Mouse (Mus musculus) stomach, postnatal 0 days (tissue): ENCODE measurements around the gene Luzp2. TPM values are rescaled to one million over a fixed set of nuclear protein-coding genes. Genes with fewer than 3 reads are reported as not detected.

Experiments used
- ATAC-seq: fragments of 200-750 bp; cut with Nextera tagmentation; 2 replicates; pipeline ENCODE4 v1.8.0; 2017; ENCODE audit not compliant: low FRiP score, low TSS enrichment
- DNase-seq: peaks from one replicate; pipeline ENCODE4 v3.0.0-alpha.2; 2016; ENCODE audit warnings: low spot score
- H3K27ac ChIP-seq: fragments of 300-500 bp; sonication (generic); replicated peaks from 2 replicates; pipeline ENCODE4 v1.5.1; 2014; ENCODE audit warnings: mild to moderate bottlenecking, control low read depth
- H3K27me3 ChIP-seq: fragments of 300-500 bp; sonication (generic); 2 replicates; pipeline ENCODE4 v1.6.1; 2014; ENCODE audit warnings: low read length; ENCODE audit not compliant: control insufficient read depth, insufficient read depth
- H3K36me3 ChIP-seq: fragments of 300-500 bp; sonication (generic); 2 replicates; pipeline ENCODE4 v1.6.1; 2014; ENCODE audit warnings: low read length, mixed read lengths; ENCODE audit not compliant: control insufficient read depth, insufficient read depth
- H3K4me1 ChIP-seq: fragments of 300-500 bp; sonication (generic); replicated peaks from 2 replicates; pipeline ENCODE4 v1.6.1; 2014; ENCODE audit warnings: antibody characterized with exemption; ENCODE audit not compliant: control insufficient read depth, insufficient read depth
- H3K4me2 ChIP-seq: fragments of 300-500 bp; sonication (generic); replicated peaks from 2 replicates; pipeline ENCODE4 v1.6.1; 2014; ENCODE audit warnings: low read depth, mild to moderate bottlenecking, control low read depth, moderate library complexity
- H3K4me3 ChIP-seq: fragments of 300-500 bp; sonication (generic); 2 replicates; pipeline ENCODE4 v1.5.1; 2014; ENCODE audit warnings: low read depth, low read length, control low read depth
- H3K9ac ChIP-seq: fragments of 300-500 bp; sonication (generic); 2 replicates; pipeline ENCODE4 v1.6.1; 2014; ENCODE audit warnings: mild to moderate bottlenecking, low read length, control low read depth, mixed read lengths
- H3K9me3 ChIP-seq: fragments of 300-500 bp; sonication (generic); 2 replicates; pipeline ENCODE4 v1.6.1; 2016; ENCODE audit warnings: low read length; ENCODE audit not compliant: control insufficient read depth
- CTCF ChIP-seq: IDR thresholded peaks from 2 replicates; pipeline ENCODE4 v1.5.1; 2016; ENCODE audit warnings: antibody characterized with exemption, low read depth, mild to moderate bottlenecking, moderate library complexity
- EP300 ChIP-seq: optimal IDR thresholded peaks from 2 replicates; pipeline ENCODE3; 2016; ENCODE audit warnings: antibody characterized with exemption
- WGBS: fragments of 180-500 bp; shearing (Covaris S2); extraction: QIAGEN DNeasy Blood & Tissue Kit; methylation state at CpG from one replicate; pipeline ENCODE4 v1.1.7; 2014; 5-methylcytosine and 5-hydroxymethylcytosine counted together
- polyA plus RNA-seq: library from polyadenylated mRNA; unstranded; fragments of >200 nt; fragmentation: Nextera tagmentation; extraction: Ambion mirVana; gene quantifications from 2 replicates; pipeline ENCODE4 v1.2.1, GENCODE M21; 2015

Gene Luzp2
- polyA plus RNA-seq, 1 experiment from 2014 or later: 0.35 TPM

DNA sequence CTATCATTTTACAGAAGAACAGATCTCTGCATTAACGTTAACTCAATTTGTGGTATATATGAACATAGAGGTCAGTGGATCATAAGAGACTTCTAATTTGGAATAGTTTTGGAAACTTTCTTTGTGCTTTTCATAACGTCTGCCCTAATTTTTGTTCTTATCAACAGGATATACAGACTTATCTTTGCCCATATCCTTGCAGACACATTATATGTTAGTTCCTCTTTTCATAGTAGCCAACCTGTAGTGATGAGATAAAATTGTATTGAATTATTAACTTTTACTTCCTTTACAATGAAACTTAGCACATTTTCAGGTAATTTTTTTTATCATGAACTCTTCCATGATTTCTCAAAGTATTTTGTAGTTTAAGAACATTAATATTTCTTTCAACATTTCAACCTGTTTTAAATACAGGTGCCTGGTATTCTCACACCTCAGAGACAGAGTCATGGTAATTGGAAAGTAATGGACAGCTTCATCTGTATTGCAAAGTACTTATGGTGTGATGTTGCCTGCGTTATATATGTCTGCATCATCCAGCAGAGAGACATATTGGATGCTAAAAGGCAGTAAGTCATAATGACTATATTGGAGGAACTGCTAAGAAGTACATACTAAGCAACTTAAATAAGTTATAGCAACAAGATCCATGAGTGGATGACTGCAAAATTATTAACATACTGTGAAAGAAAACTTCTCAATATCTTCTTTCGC lies 43.8 kb downstream of the Luzp2 start:
- 78% methylated on average over 4 of the region's 4 CpGs for WGBS
- no peaks in the 10 kb centered on the region for H3K36me3 ChIP-seq
- H3K9me3 ChIP-seq: no peaks in the 10 kb centered on the region
- TF ChIP-seq EP300 (no peak), CTCF (no peak)
- H3K27me3 ChIP-seq: no peaks in the 10 kb centered on the region
- H3K9ac ChIP-seq: no peak overlapping the region
- no peaks in the 10 kb centered on the region for H3K4me1 ChIP-seq
- no peak overlapping the region for H3K4me2 ChIP-seq
- ATAC-seq (no peak), DNase-seq (no peak)
- no peak overlapping the region for H3K4me3 ChIP-seq
- H3K27ac ChIP-seq: no peak overlapping the region

DNA sequence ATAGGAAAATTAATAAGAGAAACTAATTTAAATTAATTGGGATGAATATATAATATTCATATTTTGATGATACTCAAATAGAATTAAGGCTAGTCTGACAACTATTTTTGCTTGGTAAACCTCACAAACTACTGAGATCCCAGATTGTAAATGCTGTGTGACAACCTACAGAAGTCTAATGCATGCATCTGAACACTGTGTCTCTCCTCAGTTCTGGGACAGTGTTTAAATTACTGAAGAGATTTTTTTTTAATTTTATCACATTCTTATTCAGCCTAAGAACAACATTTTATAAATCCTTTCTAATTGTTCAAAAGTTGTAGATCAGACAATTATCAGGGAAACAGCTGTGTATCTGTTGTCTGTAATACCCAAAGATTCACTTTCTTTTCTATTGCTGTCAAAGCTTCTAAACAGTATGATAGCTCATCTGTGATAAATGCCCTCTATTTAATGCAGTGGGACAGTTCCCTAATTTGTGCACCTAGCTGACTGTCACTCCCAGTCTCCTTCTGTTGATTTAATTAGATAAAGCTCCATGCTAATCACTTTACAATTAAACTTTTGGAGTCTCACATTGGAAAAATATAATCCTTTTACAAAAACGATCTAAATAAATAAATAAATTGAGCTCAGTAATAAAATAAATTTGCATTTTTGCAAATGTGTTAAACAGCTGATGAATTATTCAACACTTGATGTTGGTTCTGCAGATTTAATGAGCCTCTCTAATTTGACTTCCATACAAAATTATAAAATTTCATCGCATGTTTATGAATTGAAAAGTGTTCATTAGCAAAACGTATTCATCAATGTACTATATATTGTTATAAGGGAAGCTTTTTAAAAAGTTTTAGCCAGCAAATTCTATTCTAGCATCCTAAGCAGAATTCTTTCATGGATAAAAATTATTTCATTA lies 58.7 kb downstream of the Luzp2 start:
- no peak for ATAC-seq

DNA sequence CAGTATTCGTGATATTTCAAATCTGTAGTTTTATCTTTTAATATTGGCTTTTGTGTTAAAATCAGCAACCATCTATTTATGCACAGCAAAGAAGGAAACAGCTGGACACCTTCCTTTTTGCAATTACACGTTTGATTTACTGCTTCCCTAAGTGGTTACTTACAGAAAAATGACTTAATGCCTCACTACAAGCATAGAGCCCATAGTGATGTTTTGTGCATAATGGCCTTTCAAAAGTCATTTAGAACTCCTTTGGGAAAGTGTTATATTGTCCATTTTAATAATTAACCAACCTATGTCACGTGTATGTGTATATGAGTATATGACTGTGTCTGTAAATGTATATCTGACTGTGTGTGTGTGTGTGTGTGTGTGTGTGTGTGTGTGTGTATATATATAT lies 63.3 kb downstream of the Luzp2 start:
- Histone ChIP-seq H3K36me3 (no peaks in the 10 kb centered on the region), H3K9ac (no peak overlapping the region), H3K27ac (no peak overlapping the region), H3K4me3 (no peak overlapping the region), H3K4me2 (no peak overlapping the region), H3K27me3 (no peaks in the 10 kb centered on the region), H3K4me1 (no peaks in the 10 kb centered on the region), H3K9me3 (no peaks in the 10 kb centered on the region)
- no peak for TF ChIP-seq EP300
- ATAC-seq (no peak), DNase-seq (no peak)
- WGBS: 54% methylated on average over 3 of the region's 3 CpGs

More for the DNA sequence above, 58.7 kb downstream of the Luzp2 start:
- Histone ChIP-seq H3K4me1 (no peaks in the 10 kb centered on the region), H3K9ac (no peak overlapping the region), H3K36me3 (no peaks in the 10 kb centered on the region), H3K4me2 (no peak overlapping the region), H3K9me3 (no peaks in the 10 kb centered on the region), H3K27me3 (no peaks in the 10 kb centered on the region), H3K27ac (no peak overlapping the region), H3K4me3 (no peak overlapping the region)
- 85% methylated on average over 3 of the region's 3 CpGs for WGBS
- DNase-seq: no peak
- no peak for TF ChIP-seq CTCF
- no peak for TF ChIP-seq EP300

DNA sequence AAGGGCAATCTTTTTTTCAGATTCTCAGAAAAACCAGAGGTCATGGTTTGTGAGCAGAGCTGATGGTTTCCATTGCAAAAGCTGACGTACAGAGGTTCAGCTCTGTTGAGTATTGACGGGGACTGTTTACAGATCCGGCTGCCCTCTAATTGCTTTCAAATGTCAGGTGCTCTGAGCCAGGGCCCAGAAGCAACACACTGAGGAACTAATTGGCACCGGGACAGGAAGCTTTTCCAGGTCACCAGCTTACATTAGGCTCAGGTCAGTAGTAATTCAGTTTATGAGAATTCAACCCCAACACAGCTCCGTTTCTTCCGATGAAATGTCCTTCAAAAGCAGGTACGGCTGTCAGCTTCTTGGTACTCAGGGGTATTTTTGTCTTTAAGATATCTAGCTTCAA lies 74.7 kb downstream of the Luzp2 start:
- H3K36me3 ChIP-seq: no peaks in the 10 kb centered on the region
- no peaks in the 10 kb centered on the region for H3K9me3 ChIP-seq
- no peaks in the 10 kb centered on the region for H3K4me1 ChIP-seq
- H3K27ac ChIP-seq: no peak overlapping the region
- no peak for DNase-seq
- no peak for TF ChIP-seq CTCF
- no peak for TF ChIP-seq EP300
- ATAC-seq: no peak
- 62% methylated on average over 7 of the region's 7 CpGs for WGBS
- no peaks in the 10 kb centered on the region for H3K27me3 ChIP-seq
- no peak overlapping the region for H3K9ac ChIP-seq
- no peak overlapping the region for H3K4me2 ChIP-seq
- no peak overlapping the region for H3K4me3 ChIP-seq

DNA sequence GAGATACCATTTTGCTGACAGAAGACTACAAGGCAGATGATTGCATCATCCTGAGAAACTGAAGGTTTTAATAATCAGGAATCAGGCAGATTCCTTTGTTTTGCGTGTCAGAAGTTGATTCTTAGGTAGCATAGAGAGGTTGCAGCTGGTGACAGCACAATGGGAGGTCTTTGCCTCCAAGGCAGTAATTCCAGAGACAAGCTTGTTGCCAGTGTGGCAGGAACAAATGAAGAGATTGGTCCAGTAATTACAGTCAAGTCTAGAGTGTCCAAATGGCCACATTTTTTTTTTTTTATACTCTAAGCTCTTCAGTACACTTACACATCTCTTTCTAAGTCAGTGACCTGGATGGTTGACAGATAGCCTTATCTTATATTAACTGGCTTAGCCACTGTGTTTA lies 78.7 kb downstream of the Luzp2 start:
- DNase-seq (no peak), ATAC-seq (no peak)
- 48% methylated on average over 1 of the region's 1 CpGs for WGBS
- TF ChIP-seq CTCF (no peak), EP300 (no peak)
- Histone ChIP-seq H3K27me3 (no peaks in the 10 kb centered on the region), H3K4me2 (no peak overlapping the region), H3K4me1 (no peaks in the 10 kb centered on the region), H3K9ac (no peak overlapping the region), H3K4me3 (no peak overlapping the region), H3K36me3 (no peaks in the 10 kb centered on the region), H3K27ac (no peak overlapping the region), H3K9me3 (no peaks in the 10 kb centered on the region)

DNA sequence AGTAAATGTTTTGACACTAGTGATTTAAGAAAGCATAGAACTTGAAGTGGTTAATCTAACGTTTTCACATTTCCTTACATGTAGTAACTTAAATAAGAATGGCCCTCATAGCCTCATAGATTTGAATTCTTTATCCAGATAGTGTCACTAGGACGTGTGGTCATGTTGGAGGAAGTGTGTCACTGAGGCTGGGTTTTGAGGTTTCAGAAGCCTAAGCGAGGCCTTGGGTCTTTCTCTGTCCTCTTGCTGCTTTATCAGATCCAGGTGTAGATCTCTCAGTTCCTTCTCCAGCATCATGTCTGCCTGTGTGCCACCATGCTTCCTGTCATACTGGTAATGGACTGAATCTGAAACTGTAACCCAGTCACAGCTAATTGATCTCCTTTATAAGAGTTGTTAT lies 86.7 kb downstream of the Luzp2 start:
- no peak for DNase-seq
- Histone ChIP-seq H3K27ac (no peak overlapping the region), H3K9me3 (no peaks in the 10 kb centered on the region), H3K4me2 (no peak overlapping the region), H3K4me1 (no peaks in the 10 kb centered on the region), H3K9ac (no peak overlapping the region), H3K36me3 (no peaks in the 10 kb centered on the region), H3K4me3 (no peak overlapping the region), H3K27me3 (no peaks in the 10 kb centered on the region)
- TF ChIP-seq CTCF (no peak), EP300 (no peak)
- no peak for ATAC-seq
- 67% methylated on average over 3 of the region's 3 CpGs for WGBS
